Mouse (Mus musculus) stomach, embryonic 16.5 days (tissue): ENCODE results near the gene Qpctl. TPM values are rescaled to one million over a fixed set of nuclear protein-coding genes. Genes with fewer than 3 reads are reported as not detected.

ENCODE experiments used
- ATAC-seq: fragments of 200-750 bp; cut with Nextera tagmentation; 2 replicates; pipeline ENCODE4 v1.8.0; 2017; ENCODE audit warnings: moderate number of reproducible peaks, moderate TSS enrichment; ENCODE audit not compliant: insufficient read depth, low FRiP score
- H3K27ac ChIP-seq: fragments of 300-500 bp; sonication (generic); 2 replicates; pipeline ENCODE4 v1.5.1; 2014; ENCODE audit warnings: low read length
- H3K27me3 ChIP-seq: fragments of 300-500 bp; sonication (generic); 2 replicates; pipeline ENCODE4 v1.6.1; 2014; ENCODE audit warnings: low read length, control low read depth, mixed read lengths; ENCODE audit not compliant: control insufficient read depth, insufficient read depth
- H3K36me3 ChIP-seq: fragments of 300-500 bp; sonication (generic); 2 replicates; pipeline ENCODE4 v1.6.1; 2014; ENCODE audit warnings: low read length; ENCODE audit not compliant: control insufficient read depth, insufficient read depth
- H3K4me1 ChIP-seq: fragments of 300-500 bp; sonication (generic); 2 replicates; pipeline ENCODE4 v1.6.1; 2014; ENCODE audit warnings: low read length, control low read depth, mixed read lengths; ENCODE audit not compliant: control insufficient read depth, insufficient read depth
- H3K4me2 ChIP-seq: fragments of 300-500 bp; sonication (generic); 2 replicates; pipeline ENCODE4 v1.6.1; 2014; ENCODE audit warnings: low read depth, low read length, mixed read lengths
- H3K4me3 ChIP-seq: fragments of 300-500 bp; sonication (generic); replicated peaks from 2 replicates; pipeline ENCODE4 v1.5.1; 2014; ENCODE audit warnings: mild to moderate bottlenecking, low read length
- H3K9ac ChIP-seq: fragments of 300-500 bp; sonication (generic); 2 replicates; pipeline ENCODE4 v1.6.1; 2014; ENCODE audit warnings: low read length
- H3K9me3 ChIP-seq: fragments of 300-500 bp; sonication (generic); replicated peaks from 2 replicates; pipeline ENCODE4 v1.6.1; 2016; ENCODE audit warnings: low read length, control low read depth; ENCODE audit not compliant: control insufficient read depth
- WGBS: fragments of 180-500 bp; shearing (Covaris S2); extraction: QIAGEN DNeasy Blood & Tissue Kit; methylation state at CpG from one replicate; pipeline ENCODE4 v1.1.7; 2014; 5-methylcytosine and 5-hydroxymethylcytosine counted together
- polyA plus RNA-seq: library from polyadenylated mRNA; unstranded; fragments of >200 nt; fragmentation: Nextera tagmentation; extraction: Ambion mirVana; gene quantifications from 2 replicates; pipeline ENCODE4 v1.2.1, GENCODE M21; 2015

The Qpctl gene
- polyA plus RNA-seq, 1 experiment from 2014 or later: 14.8 TPM

- H3K27me3 ChIP-seq: peaks cover 50% of the 10 kb centered on the region
- H3K4me2 ChIP-seq: peak overlapping the region; percentile 43
- no peak overlapping the region for H3K9ac ChIP-seq
- no peak for ATAC-seq
- no peaks in the 10 kb centered on the region for H3K36me3 ChIP-seq
- H3K4me1 ChIP-seq: peaks cover 17% of the 10 kb centered on the region
- peak overlapping the region; percentile 25; the same call in 1 of the 2 replicates for H3K4me3 ChIP-seq
- H3K9me3 ChIP-seq: no peaks in the 10 kb centered on the region; the same call in 1 of the 2 replicates
- no peak overlapping the region for H3K27ac ChIP-seq
- 5% methylated on average over 27 of the region's 27 CpGs for WGBS
Measured at GRCm38 (mm10) chr7:19178443-19179092, 29.5 kb upstream of the Qpctl start.

GRCm38 (mm10) chr7:19178035-19178434 is 28.9 kb upstream of the Qpctl start:
- no peak for ATAC-seq
- Histone ChIP-seq H3K4me3 (no peak overlapping the region; the same call in 1 of the 2 replicates), H3K36me3 (no peaks in the 10 kb centered on the region), H3K9me3 (no peaks in the 10 kb centered on the region; the same call in 1 of the 2 replicates), H3K9ac (no peak overlapping the region), H3K4me2 (no peak overlapping the region), H3K27ac (no peak overlapping the region), H3K4me1 (peaks cover 17% of the 10 kb centered on the region), H3K27me3 (peaks cover 50% of the 10 kb centered on the region)
- 14% methylated on average over 18 of the region's 18 CpGs for WGBS

- no peak for ATAC-seq
- Histone ChIP-seq H3K9ac (no peak overlapping the region), H3K4me1 (peaks cover 20% of the 10 kb centered on the region), H3K4me3 (no peak overlapping the region), H3K4me2 (no peak overlapping the region), H3K9me3 (no peaks in the 10 kb centered on the region; the same call in 1 of the 2 replicates), H3K27me3 (peaks cover 50% of the 10 kb centered on the region), H3K27ac (no peak overlapping the region), H3K36me3 (no peaks in the 10 kb centered on the region)
- WGBS: 75% methylated on average over 7 of the region's 7 CpGs
Measured at GRCm38 (mm10) chr7:19177216-19177615, 28.1 kb upstream of the Qpctl start.

GRCm38 (mm10) chr7:19176516-19176947 is 27.4 kb upstream of the Qpctl start:
- H3K36me3 ChIP-seq: no peaks in the 10 kb centered on the region
- WGBS: 9% methylated on average over 21 of the region's 21 CpGs
- H3K27ac ChIP-seq: no peak overlapping the region
- peaks cover 50% of the 10 kb centered on the region for H3K27me3 ChIP-seq
- H3K4me2 ChIP-seq: peak overlapping the region; percentile 22; the same call in 1 of the 2 replicates
- peak overlapping the region; percentile 52; the same call in 1 of the 2 replicates for H3K9ac ChIP-seq
- no peak for ATAC-seq
- peaks cover 18% of the 10 kb centered on the region for H3K4me1 ChIP-seq
- peak overlapping the region; percentile 20 for H3K4me3 ChIP-seq
- H3K9me3 ChIP-seq: no peaks in the 10 kb centered on the region; the same call in 1 of the 2 replicates

- Histone ChIP-seq H3K9me3 (no peaks in the 10 kb centered on the region; the same call in 1 of the 2 replicates), H3K4me3 (peak within 1 kb of the TSS; percentile 20), H3K4me2 (peak within 1 kb of the TSS; percentile 22), H3K9ac (peak within 1 kb of the TSS; percentile 52; the same call in 1 of the 2 replicates), H3K27ac (no peak within 1 kb of the TSS), H3K36me3 (no peaks in the 10 kb centered on the region), H3K4me1 (peaks cover 20% of the 10 kb centered on the region), H3K27me3 (peaks cover 50% of the 10 kb centered on the region)
- WGBS: 1% methylated on average over 30 of the region's 30 CpGs
- ATAC-seq: peak; percentile 18; the same call in 1 of the 2 replicates
Measured at GRCm38 (mm10) chr7:19175708-19176515, 26.8 kb upstream of the Qpctl start, which contains the start of gene Eml2. TSS of gene Eml2 (plus strand) at chr7:19176421.

GRCm38 (mm10) chr7:19172874-19173273 is 23.8 kb upstream of the Qpctl start:
- peak; percentile 53; the same call in 1 of the 2 replicates for ATAC-seq
- peaks cover 26% of the 10 kb centered on the region for H3K27me3 ChIP-seq
- H3K4me3 ChIP-seq: peak overlapping the region; percentile 22
- H3K9me3 ChIP-seq: no peaks in the 10 kb centered on the region
- H3K4me1 ChIP-seq: peaks cover 13% of the 10 kb centered on the region; the same call in 1 of the 2 replicates
- no peak overlapping the region for H3K27ac ChIP-seq
- H3K4me2 ChIP-seq: peak overlapping the region; percentile 44
- WGBS: 4% methylated on average over 17 of the region's 17 CpGs
- H3K36me3 ChIP-seq: no peaks in the 10 kb centered on the region
- no peak overlapping the region; the same call in 1 of the 2 replicates for H3K9ac ChIP-seq

GRCm38 (mm10) chr7:19171831-19172230 is 22.7 kb upstream of the Qpctl start:
- H3K27ac ChIP-seq: no peak overlapping the region

GRCm38 (mm10) chr7:19170142-19170541 is 21.1 kb upstream of the Qpctl start:
- no peaks in the 10 kb centered on the region for H3K36me3 ChIP-seq
- H3K27me3 ChIP-seq: no peaks in the 10 kb centered on the region; the same call in 1 of the 2 replicates
- peak overlapping the region; percentile 2; the same call in 1 of the 2 replicates for H3K27ac ChIP-seq
- H3K4me1 ChIP-seq: peaks cover 21% of the 10 kb centered on the region
- H3K9ac ChIP-seq: peak overlapping the region; percentile 47; the same call in 1 of the 2 replicates
- peak; percentile 65; the same call in 1 of the 2 replicates for ATAC-seq
- no peak overlapping the region for H3K4me2 ChIP-seq
- 40% methylated on average over 8 of the region's 8 CpGs for WGBS
- no peak overlapping the region for H3K4me3 ChIP-seq
- H3K9me3 ChIP-seq: no peaks in the 10 kb centered on the region

More at GRCm38 (mm10) chr7:19171831-19172230, 22.7 kb upstream of the Qpctl start:
- peaks cover 16% of the 10 kb centered on the region for H3K27me3 ChIP-seq
- H3K4me3 ChIP-seq: no peak overlapping the region
- no peak overlapping the region for H3K9ac ChIP-seq
- H3K36me3 ChIP-seq: no peaks in the 10 kb centered on the region
- WGBS: 50% methylated on average over 8 of the region's 8 CpGs
- H3K4me2 ChIP-seq: no peak overlapping the region
- no peaks in the 10 kb centered on the region for H3K9me3 ChIP-seq
- peaks cover 13% of the 10 kb centered on the region; the same call in 1 of the 2 replicates for H3K4me1 ChIP-seq
- no peak for ATAC-seq
